Mouse (Mus musculus) frontal cortex, postnatal 36 days (tissue): ENCODE data around the gene Mras.

ENCODE experiments used
- DNase-seq, 2 experiments: peaks; one replicate each; pipeline ENCODE4 v3.0.0; 2022; ENCODE audit warnings: low spot score in 2 of 2

The Mras gene

GRCm38 (mm10) chr9:99357921-99358692, 79.1 kb downstream of the Mras start, which contains the start of gene Esyt3:
Gene Esyt3 (minus strand): TSS chr9:99358557.
- peak in 1 of 2 experiments; percentile 42 for DNase-seq

- no peak for DNase-seq
Observed at GRCm38 (mm10) chr9:99357561-99357920, 79.6 kb downstream of the Mras start.

- DNase-seq, result no peak
Observed at GRCm38 (mm10) chr9:99355971-99356370, 81.2 kb downstream of the Mras start.

GRCm38 (mm10) chr9:99354796-99355195, 82.4 kb downstream of the Mras start:
- DNase-seq, result no peak

- DNase-seq, result no peak
Observed at GRCm38 (mm10) chr9:99353390-99353789, 83.8 kb downstream of the Mras start.

- no peak for DNase-seq
Observed at GRCm38 (mm10) chr9:99352964-99353363, 84.2 kb downstream of the Mras start.

- DNase-seq, result peak; percentile 66 to 72
Observed at GRCm38 (mm10) chr9:99345351-99345792, 91.8 kb downstream of the Mras start.

GRCm38 (mm10) chr9:99341600-99341999, 95.6 kb downstream of the Mras start:
- DNase-seq, result no peak

- no peak for DNase-seq
Observed at GRCm38 (mm10) chr9:99340126-99340525, 97.1 kb downstream of the Mras start.

GRCm38 (mm10) chr9:99339182-99339581, 98.0 kb downstream of the Mras start:
- no peak for DNase-seq

GRCm38 (mm10) chr9:99338293-99338692, 98.9 kb downstream of the Mras start:
- no peak for DNase-seq

- DNase-seq, result no peak
Observed at GRCm38 (mm10) chr9:99336538-99336937, 100.6 kb downstream of the Mras start.
